Mouse (Mus musculus): ENCODE results near the gene Ece1.

DNA sequence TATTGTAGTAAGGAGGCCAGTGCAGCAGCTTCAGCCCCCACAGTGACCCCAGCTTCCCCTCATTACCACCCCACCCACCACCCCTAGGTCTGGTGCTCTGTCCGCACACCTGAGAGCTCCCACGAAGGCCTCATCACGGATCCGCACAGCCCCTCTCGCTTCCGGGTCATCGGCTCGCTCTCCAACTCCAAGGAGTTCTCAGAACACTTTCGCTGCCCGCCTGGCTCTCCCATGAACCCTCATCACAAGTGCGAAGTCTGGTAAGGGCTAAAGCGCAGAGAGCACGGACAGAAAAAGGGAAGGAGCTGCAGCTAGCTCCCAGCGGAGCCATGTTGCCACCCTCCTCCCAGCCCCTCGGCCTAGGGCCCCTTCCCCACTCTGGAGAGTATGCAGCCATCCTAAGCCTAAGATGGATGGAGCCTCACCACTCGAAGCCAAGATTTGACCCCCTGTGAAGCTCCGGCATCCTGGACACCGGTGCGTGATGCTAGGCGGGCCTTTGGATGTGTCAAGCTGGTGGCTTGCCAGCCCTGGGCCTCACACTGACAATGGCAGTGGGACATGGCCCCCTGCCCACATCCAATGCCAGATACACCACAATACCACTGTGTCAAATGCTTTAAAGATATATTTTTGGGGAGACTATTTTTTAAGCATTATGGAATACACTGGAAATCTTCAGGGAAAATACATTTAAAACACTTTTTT is 100.8 kb downstream of the Ece1 start:
- no peak for TF ChIP-seq CTCF (IDR thresholded peaks at IDR 0.05; ENCODE audit: low read depth, low read length)
- TF ChIP-seq GATA1 (IDR thresholded peaks at IDR 0.05; ENCODE audit: borderline replicate concordance, low read length), result no peak
- no peak for TF ChIP-seq TAL1 (conservative IDR thresholded peaks at IDR 0.05; ENCODE audit: low read depth, low read length)

All from G1E (cell line).